Mouse (Mus musculus) neural tube, embryonic 15.5 days (tissue): ENCODE data around the gene Sarnp. TPM values are rescaled to one million over a fixed set of nuclear protein-coding genes. Genes with fewer than 3 reads are reported as not detected.

Experiments
- ATAC-seq: fragments of 200-750 bp; cut with Nextera tagmentation; 2 replicates; pipeline ENCODE4 v1.8.0; 2017; ENCODE audit warnings: mild to moderate bottlenecking, moderate TSS enrichment, moderate library complexity; ENCODE audit not compliant: low FRiP score
- H3K27ac ChIP-seq: fragments of 300-500 bp; sonication (generic); replicated peaks from 2 replicates; pipeline ENCODE4 v1.5.1; 2015; ENCODE audit warnings: mild to moderate bottlenecking, inconsistent platforms
- H3K27me3 ChIP-seq: fragments of 300-500 bp; sonication (generic); replicated peaks from 2 replicates; pipeline ENCODE4 v1.6.1; 2015; ENCODE audit warnings: inconsistent platforms
- H3K36me3 ChIP-seq: fragments of 300-500 bp; sonication (generic); 2 replicates; pipeline ENCODE4 v1.6.1; 2015; ENCODE audit warnings: inconsistent platforms
- H3K4me1 ChIP-seq: fragments of 300-500 bp; sonication (generic); 2 replicates; pipeline ENCODE4 v1.6.1; 2015; ENCODE audit warnings: inconsistent platforms
- H3K4me2 ChIP-seq: fragments of 300-500 bp; sonication (generic); 2 replicates; pipeline ENCODE4 v1.6.1; 2015; ENCODE audit warnings: inconsistent platforms, mild to moderate bottlenecking, moderate library complexity
- H3K4me3 ChIP-seq: fragments of 300-500 bp; sonication (generic); replicated peaks from 2 replicates; pipeline ENCODE4 v1.5.1; 2015; ENCODE audit warnings: mild to moderate bottlenecking, inconsistent platforms
- H3K9ac ChIP-seq: fragments of 300-500 bp; sonication (generic); replicated peaks from 2 replicates; pipeline ENCODE4 v1.6.1; 2015; ENCODE audit warnings: mild to moderate bottlenecking, inconsistent platforms
- H3K9me3 ChIP-seq: fragments of 300-500 bp; sonication (generic); replicated peaks from 2 replicates; pipeline ENCODE4 v1.6.1; 2016; ENCODE audit warnings: inconsistent platforms
- WGBS: fragments of 180-500 bp; shearing (Covaris S2); methylation state at CpG from one replicate; pipeline ENCODE4 v1.1.7; 2015; ENCODE audit warnings: mixed read lengths; 5-methylcytosine and 5-hydroxymethylcytosine counted together
- polyA plus RNA-seq: library from polyadenylated mRNA; unstranded; fragments of >200 nt; fragmentation: Nextera tagmentation; extraction: Ambion mirVana; gene quantifications from 2 replicates; pipeline ENCODE4 v1.2.1, GENCODE M21; 2015

Sarnp gene
- polyA plus RNA-seq, 1 experiment from 2014 or later: 147 TPM

GRCm38 (mm10) chr10:128920736-128921161 is 103.6 kb downstream of the Sarnp start:
- no peaks in the 10 kb centered on the region for H3K9me3 ChIP-seq
- H3K9ac ChIP-seq: no peak overlapping the region
- no peak overlapping the region for H3K4me2 ChIP-seq
- 78% methylated on average over 3 of the region's 3 CpGs for WGBS
- peaks cover 6% of the 10 kb centered on the region; the same call in 1 of the 2 replicates for H3K36me3 ChIP-seq
- H3K27me3 ChIP-seq: no peaks in the 10 kb centered on the region
- H3K4me1 ChIP-seq: peaks cover 57% of the 10 kb centered on the region
- H3K27ac ChIP-seq: peak overlapping the region; percentile 70
- H3K4me3 ChIP-seq: no peak overlapping the region
- ATAC-seq: no peak

GRCm38 (mm10) chr10:128921251-128921650 is 104.1 kb downstream of the Sarnp start:
- no peak overlapping the region for H3K9ac ChIP-seq
- peaks cover 57% of the 10 kb centered on the region for H3K4me1 ChIP-seq
- H3K36me3 ChIP-seq: peaks cover 6% of the 10 kb centered on the region; the same call in 1 of the 2 replicates
- no peak overlapping the region for H3K4me3 ChIP-seq
- no peak overlapping the region for H3K27ac ChIP-seq
- H3K9me3 ChIP-seq: no peaks in the 10 kb centered on the region
- ATAC-seq: no peak
- H3K4me2 ChIP-seq: no peak overlapping the region
- H3K27me3 ChIP-seq: no peaks in the 10 kb centered on the region
- WGBS: 79% methylated on average over 1 of the region's 1 CpGs

- WGBS: 74% methylated on average over 16 of the region's 16 CpGs
- no peaks in the 10 kb centered on the region for H3K27me3 ChIP-seq
- peak overlapping the region; percentile 78 for H3K4me2 ChIP-seq
- H3K36me3 ChIP-seq: no peaks in the 10 kb centered on the region
- peak overlapping the region; percentile 96 for H3K9ac ChIP-seq
- peaks cover 57% of the 10 kb centered on the region for H3K4me1 ChIP-seq
- peak overlapping the region; percentile 97 for H3K27ac ChIP-seq
- ATAC-seq: no peak
- H3K4me3 ChIP-seq: peak overlapping the region; percentile 98
- H3K9me3 ChIP-seq: no peaks in the 10 kb centered on the region
Observed at GRCm38 (mm10) chr10:128921883-128922821, 105.0 kb downstream of the Sarnp start.

- Histone ChIP-seq H3K4me1 (peaks cover 56% of the 10 kb centered on the region), H3K36me3 (no peaks in the 10 kb centered on the region), H3K4me2 (peak within 1 kb of the TSS; percentile 78), H3K9me3 (no peaks in the 10 kb centered on the region), H3K9ac (peak within 1 kb of the TSS; percentile 96), H3K27me3 (0 out of 2 replicates have a peak, but pooled peaks cover under 1% of the 10 kb centered on the region), H3K27ac (peak within 1 kb of the TSS; percentile 97), H3K4me3 (peak within 1 kb of the TSS; percentile 98)
- WGBS: 22% methylated on average over 1 of the region's 1 CpGs
- no peak for ATAC-seq
Observed at GRCm38 (mm10) chr10:128922822-128923012, 105.6 kb downstream of the Sarnp start, which contains the start of gene Rdh5. Gene Rdh5, minus strand, starts transcription at chr10:128922888.

GRCm38 (mm10) chr10:128923013-128923691 is 106.0 kb downstream of the Sarnp start:
- H3K4me3 ChIP-seq: peak overlapping the region; percentile 98
- no peaks in the 10 kb centered on the region for H3K9me3 ChIP-seq
- H3K4me2 ChIP-seq: peak overlapping the region; percentile 78
- H3K27me3 ChIP-seq: peaks cover 3% of the 10 kb centered on the region; the same call in 1 of the 2 replicates
- no peaks in the 10 kb centered on the region for H3K36me3 ChIP-seq
- H3K9ac ChIP-seq: peak overlapping the region; percentile 96
- peaks cover 54% of the 10 kb centered on the region for H3K4me1 ChIP-seq
- H3K27ac ChIP-seq: peak overlapping the region; percentile 97
- WGBS: under 1% methylated on average over 39 of the region's 42 CpGs
- ATAC-seq: peak; percentile 93

- no peak for ATAC-seq
- WGBS: 59% methylated on average over 9 of the region's 9 CpGs
- Histone ChIP-seq H3K4me3 (peak within 1 kb of the TSS; percentile 98), H3K4me2 (peak within 1 kb of the TSS; percentile 78), H3K36me3 (no peaks in the 10 kb centered on the region), H3K9me3 (no peaks in the 10 kb centered on the region), H3K27ac (peak within 1 kb of the TSS; percentile 97), H3K9ac (peak within 1 kb of the TSS; percentile 96), H3K27me3 (peaks cover 3% of the 10 kb centered on the region; the same call in 1 of the 2 replicates), H3K4me1 (peaks cover 46% of the 10 kb centered on the region)
Observed at GRCm38 (mm10) chr10:128923935-128924334, 106.8 kb downstream of the Sarnp start, which contains the start of gene Bloc1s1. Gene Bloc1s1, minus strand, starts transcription at chr10:128924035.

Other genes with a start within 250 kb of the Sarnp start
- gene Erbb3, start 227.7 kb upstream of the Sarnp start, polyA plus RNA-seq: 3.1 and 6.6 TPM in 2 replicates
- 381 and 453 TPM in 2 replicates for gene Rps26, start 190.6 kb upstream of the Sarnp start, polyA plus RNA-seq
- gene Ikzf4, start 171.3 kb upstream of the Sarnp start, polyA plus RNA-seq: 15.2 and 17.0 TPM in 2 replicates
- 15.7 and 17.0 TPM in 2 replicates for gene Suox, start 143.3 kb upstream of the Sarnp start, polyA plus RNA-seq
- gene Rab5b, start 121.1 kb upstream of the Sarnp start, polyA plus RNA-seq: 103 and 108 TPM in 2 replicates
- gene Pmel, start 113.1 kb upstream of the Sarnp start, polyA plus RNA-seq: 0.49 and 1.1 TPM in 2 replicates
- gene Cdk2, start 112.3 kb upstream of the Sarnp start, polyA plus RNA-seq: 16.1 and 33.7 TPM in 2 replicates
- 7.7 and 13.2 TPM in 2 replicates for gene Dgka, start 72.5 kb upstream of the Sarnp start, polyA plus RNA-seq
- gene Pym1, start 69.4 kb upstream of the Sarnp start, polyA plus RNA-seq: 41.7 and 42.7 TPM in 2 replicates
- 0.56 and 0.88 TPM in 2 replicates for gene Mmp19, start 26.4 kb upstream of the Sarnp start, polyA plus RNA-seq
- 50.6 TPM in 2 replicates for gene Dnajc14, start 13.3 kb upstream of the Sarnp start, polyA plus RNA-seq
- 14.4 and 16.6 TPM in 2 replicates for gene Tmem198b, start 13.0 kb upstream of the Sarnp start, polyA plus RNA-seq
- 23.5 and 34.2 TPM in 2 replicates for gene Ormdl2, start 4.3 kb downstream of the Sarnp start, polyA plus RNA-seq
- gene Gdf11, start 74.4 kb downstream of the Sarnp start, polyA plus RNA-seq: 6.8 and 9.0 TPM in 2 replicates
- gene Cd63, start 83.7 kb downstream of the Sarnp start, polyA plus RNA-seq: 254 and 295 TPM in 2 replicates
- gene Rdh5, start 105.6 kb downstream of the Sarnp start, polyA plus RNA-seq: 15.7 and 19.8 TPM in 2 replicates
- gene Bloc1s1, start 106.7 kb downstream of the Sarnp start, polyA plus RNA-seq: 248 and 265 TPM in 2 replicates
- gene Itga7, start 116.5 kb downstream of the Sarnp start, polyA plus RNA-seq: 7.2 and 8.8 TPM in 2 replicates
- 0.19 TPM in 1 of 2 replicates, not detected in the other for gene Mettl7b, start 143.7 kb downstream of the Sarnp start, polyA plus RNA-seq
- not detected in 2 replicates for gene Olfr9, start 172.1 kb downstream of the Sarnp start, polyA plus RNA-seq
- not detected in 2 replicates for gene Olfr763, start 193.5 kb downstream of the Sarnp start, polyA plus RNA-seq
- not detected in 2 replicates for gene Olfr764-ps1, start 222.6 kb downstream of the Sarnp start, polyA plus RNA-seq
- gene Olfr765, start 232.7 kb downstream of the Sarnp start, polyA plus RNA-seq: not detected in 2 replicates